Mouse (Mus musculus) gastrocnemius, postnatal 4 days (tissue): Measurements from ENCODE around the gene Fstl5. TPM values are rescaled to one million over a fixed set of nuclear protein-coding genes. Genes with fewer than 3 reads are reported as not detected.

Experiments
- DNase-seq, 2 experiments: peaks; one replicate each; pipeline ENCODE4 v3.0.0; 2021 to 2022; ENCODE audit warnings: low spot score in 2 of 2, mixed read lengths in 2 of 2
- long read RNA-seq, 2 experiments: library from polyadenylated mRNA; stranded (forward); transcript quantifications; one replicate each; pipeline ENCODE4 v2.0.0; 2021
- total RNA-seq, 2 experiments: library from RNA; stranded (reverse); gene quantifications; 2 replicates each; pipeline ENCODE4 v1.2.3; 2021

Fstl5 gene
- total RNA-seq = not detected
- long read RNA-seq, experiment 1 = 0 reads
- long read RNA-seq, experiment 2 = 0 reads

GRCm38 (mm10) chr3:76074060-76074707 lies at the start of gene Fstl5:
TSS of gene Fstl5 (plus strand) at chr3:76074270.
- peak; percentile 19 to 48 for DNase-seq

- DNase-seq = no peak
Observed at GRCm38 (mm10) chr3:76025523-76025922, 48.5 kb upstream of the Fstl5 start.

GRCm38 (mm10) chr3:76051124-76051523 lies 22.9 kb upstream of the Fstl5 start:
- no peak for DNase-seq

DNA sequence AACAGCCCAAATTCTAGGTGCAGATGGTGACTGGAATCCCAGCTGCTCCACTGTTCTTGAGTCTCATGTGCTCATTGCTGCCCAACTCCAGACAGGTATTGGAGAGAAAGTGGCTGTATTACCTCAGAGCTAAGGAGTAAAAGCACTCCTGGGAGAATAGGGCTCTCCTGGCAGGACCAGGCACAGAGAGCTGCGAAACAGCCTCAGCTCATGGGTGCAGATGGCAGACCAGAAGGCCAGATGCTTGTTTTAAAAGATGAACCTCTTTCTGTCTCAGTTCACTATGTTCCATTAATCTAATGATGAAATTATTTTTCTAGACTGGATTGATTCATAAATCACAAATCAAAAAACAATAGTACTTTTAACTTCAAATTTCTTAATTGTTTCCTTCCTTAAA lies 12.1 kb upstream of the Fstl5 start:
- no peak for DNase-seq

GRCm38 (mm10) chr3:76067920-76068319 lies 6.2 kb upstream of the Fstl5 start:
- no peak for DNase-seq

- DNase-seq = no peak
Observed at GRCm38 (mm10) chr3:76072826-76073225, 1.2 kb upstream of the Fstl5 start.

GRCm38 (mm10) chr3:76140445-76140844 lies 66.4 kb downstream of the Fstl5 start:
- DNase-seq = no peak

DNA sequence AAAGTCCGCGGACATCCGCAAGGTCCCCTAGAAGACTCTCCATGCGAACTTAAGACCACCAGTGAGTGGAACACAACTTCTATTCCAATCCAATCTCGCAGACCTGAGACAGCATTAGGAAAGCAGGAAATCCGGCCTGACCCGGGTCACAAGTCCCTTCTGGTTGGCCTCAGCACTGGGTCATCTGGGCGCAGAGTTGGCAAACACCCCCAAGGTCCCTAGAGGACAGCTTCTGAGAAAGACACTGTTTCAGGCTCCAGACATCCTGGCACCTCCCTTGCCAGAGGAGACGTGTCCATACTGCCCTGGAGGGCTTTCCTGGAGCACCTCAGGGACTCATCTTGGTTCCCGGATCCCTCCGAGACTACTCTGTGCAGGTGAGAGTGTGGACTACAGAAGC lies 73.8 kb downstream of the Fstl5 start:
- no peak for DNase-seq

GRCm38 (mm10) chr3:76238834-76239233 lies 164.8 kb downstream of the Fstl5 start:
- no peak for DNase-seq

DNA sequence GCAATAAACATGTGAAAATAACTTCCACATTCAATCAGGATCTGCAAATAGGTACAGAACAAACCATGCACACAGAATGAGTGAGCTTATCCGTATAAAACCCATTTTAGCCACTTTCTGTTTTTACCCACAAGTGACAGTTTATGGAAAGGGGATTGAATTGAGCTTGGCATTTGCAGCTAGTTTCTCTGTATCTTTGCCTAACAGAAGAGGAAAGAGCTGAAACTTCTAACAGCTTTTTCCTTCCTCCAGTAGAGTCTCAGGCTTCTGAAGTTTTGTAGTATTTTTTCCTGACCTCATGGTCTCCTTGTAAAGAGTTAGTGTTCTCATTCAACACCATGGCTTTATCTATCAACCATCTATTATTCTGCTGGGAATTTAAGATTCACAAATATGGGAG lies 177.3 kb downstream of the Fstl5 start:
- no peak for DNase-seq

GRCm38 (mm10) chr3:76292993-76293392 lies 218.9 kb downstream of the Fstl5 start:
- DNase-seq = no peak

GRCm38 (mm10) chr3:76294394-76294793 lies 220.3 kb downstream of the Fstl5 start:
- DNase-seq = no peak

DNA sequence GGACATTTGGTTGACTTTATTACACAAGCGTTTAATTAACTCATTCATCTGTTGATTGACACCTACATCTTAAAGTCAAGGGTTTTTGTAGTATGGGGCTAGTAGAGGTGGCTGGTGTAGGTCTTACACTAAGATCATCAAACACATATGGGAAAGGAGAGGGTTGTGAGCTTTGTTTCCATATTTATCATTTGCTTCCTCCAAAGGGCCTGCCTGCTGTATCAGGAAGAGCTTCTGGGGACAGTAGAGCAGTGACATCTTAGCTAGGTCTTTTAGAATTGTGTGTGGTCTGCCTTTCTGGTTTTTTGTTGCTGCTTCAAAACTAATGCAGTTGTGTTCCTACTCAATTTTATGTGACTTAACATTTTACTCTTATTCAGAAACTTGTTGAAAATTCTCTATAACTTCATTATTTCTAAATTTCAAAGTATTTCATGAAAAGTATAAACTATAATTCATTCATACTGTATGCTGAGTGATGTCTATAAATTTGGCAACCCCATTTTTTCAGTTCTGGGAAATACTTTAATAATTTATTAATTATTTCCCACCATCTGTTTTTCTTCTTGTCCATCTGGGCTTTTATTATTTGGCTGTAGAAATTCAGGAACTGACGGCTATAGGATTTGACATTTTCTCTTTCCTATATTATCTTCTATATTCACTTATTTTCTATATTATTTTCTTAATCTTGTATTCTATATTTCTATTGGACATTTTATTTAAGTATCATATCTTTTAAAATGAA lies 227.1 kb downstream of the Fstl5 start:
- DNase-seq = no peak

DNA sequence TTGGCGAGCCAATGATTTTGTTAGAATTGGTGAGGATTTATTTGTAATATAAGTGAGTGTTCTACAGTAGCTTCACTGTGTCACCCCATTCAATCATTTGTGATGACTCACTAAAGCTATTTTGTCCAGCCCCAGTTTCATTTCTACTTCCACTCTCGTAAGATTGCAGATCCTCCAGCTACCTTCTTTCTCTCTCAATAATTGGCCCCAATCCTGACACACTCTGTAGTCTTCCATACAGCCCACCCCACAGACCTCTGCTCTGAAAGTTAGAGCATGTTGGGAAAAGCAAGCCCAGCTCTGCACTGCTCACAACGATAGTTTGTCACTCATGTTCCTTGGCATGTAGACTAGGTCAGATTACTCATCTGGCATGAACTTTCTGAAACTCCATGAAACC lies 242.9 kb downstream of the Fstl5 start:
- no peak for DNase-seq

DNA sequence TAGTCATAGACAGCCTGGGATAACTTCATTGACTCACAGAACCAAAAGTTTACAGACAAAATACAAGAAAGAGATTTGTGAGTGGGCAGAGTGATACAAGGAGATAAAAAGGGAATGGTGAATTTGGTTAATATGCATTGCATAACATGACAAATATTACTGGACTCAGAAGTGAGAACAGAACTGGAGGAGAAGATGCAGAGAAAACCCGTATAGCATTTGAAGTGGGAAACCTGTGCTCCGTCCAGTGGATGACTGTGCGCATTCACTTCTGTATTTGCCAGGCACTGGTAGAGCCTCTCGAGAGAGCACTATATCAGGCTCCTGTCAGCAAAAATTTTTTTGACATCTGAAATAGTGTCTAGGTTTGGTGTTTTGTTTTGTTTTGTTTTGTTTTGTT lies 245.5 kb downstream of the Fstl5 start:
- no peak for DNase-seq

DNA sequence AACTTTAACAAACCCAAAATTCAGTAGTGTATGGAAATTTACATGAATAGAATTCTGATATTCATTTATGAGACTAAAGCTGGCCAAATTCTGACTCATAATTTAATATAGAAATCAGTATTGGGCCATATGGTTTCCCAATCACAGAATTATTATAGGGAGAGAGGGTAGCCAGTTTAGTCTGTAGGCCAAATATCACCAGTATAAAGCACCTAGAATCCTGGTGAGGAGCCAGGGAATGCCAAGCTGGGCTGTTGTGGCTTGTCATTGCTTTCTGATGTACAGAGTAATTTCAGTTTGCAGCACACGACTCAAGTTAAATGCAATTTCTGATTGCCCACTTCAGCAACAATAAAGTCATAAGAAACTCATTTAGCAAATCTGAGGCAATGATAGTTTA lies 248.4 kb downstream of the Fstl5 start:
- no peak for DNase-seq

DNA sequence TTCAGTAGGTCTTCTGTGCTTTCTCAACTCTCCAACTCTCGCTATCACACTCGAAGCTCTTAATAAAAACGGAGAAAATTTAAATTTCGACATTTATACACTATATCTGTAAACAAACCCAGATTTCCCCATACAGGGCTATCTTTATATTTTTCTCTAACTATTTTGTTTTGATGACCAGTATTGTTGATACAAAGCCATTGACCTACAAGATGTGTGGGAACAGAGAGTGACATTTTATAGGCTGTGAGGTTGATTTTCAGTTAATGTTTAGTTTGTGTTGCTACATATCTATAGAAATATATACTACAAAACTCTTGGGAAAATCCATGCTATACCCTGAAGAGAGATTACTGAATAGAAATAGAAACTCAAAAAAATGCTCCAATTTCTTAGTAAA lies 262.9 kb downstream of the Fstl5 start:
- no peak for DNase-seq

GRCm38 (mm10) chr3:76367000-76367399 lies 292.9 kb downstream of the Fstl5 start:
- no peak for DNase-seq

- DNase-seq = no peak
Observed at GRCm38 (mm10) chr3:76369910-76370309, 295.8 kb downstream of the Fstl5 start.

- no peak for DNase-seq
Observed at GRCm38 (mm10) chr3:76428775-76429372, 354.8 kb downstream of the Fstl5 start.

DNA sequence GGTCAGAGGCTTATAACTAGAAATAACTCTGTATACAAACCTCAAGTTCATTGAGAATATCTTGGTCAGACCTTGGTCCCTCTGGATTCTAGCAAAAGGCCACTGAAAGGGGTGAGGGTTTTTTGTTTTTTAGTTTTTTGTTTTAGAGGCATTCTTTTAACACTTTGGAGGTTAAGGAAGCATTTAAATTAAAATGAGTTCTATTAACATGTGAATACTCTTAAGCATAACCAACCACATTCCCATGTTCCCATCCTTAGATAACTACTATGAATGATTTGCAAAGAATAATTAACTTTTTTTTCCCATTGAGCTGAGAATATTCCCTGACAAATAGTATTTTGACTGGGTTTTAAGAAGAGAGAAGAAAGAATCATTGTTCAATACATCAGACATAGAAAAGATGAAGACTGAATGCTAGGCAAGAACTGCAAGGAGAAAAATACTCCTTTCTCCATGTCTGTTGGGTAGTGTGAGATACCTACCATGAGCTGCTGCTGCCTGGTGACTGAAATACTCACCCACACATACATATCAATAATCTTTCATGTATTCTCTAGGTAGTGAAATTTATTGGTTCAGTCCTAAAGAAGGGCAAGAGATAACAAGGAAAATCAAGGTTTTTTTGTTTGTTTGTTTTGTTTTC lies 393.3 kb downstream of the Fstl5 start:
- no peak for DNase-seq

- no peak for DNase-seq
Observed at GRCm38 (mm10) chr3:76468147-76468546, 394.1 kb downstream of the Fstl5 start.
